Mouse (Mus musculus) ES-Bruce4 (cell line): ENCODE data around the gene Parp14.

Experiments used
- CTCF ChIP-seq: IDR thresholded peaks from one replicate; pipeline ENCODE4 v1.8.1; 2011; ENCODE audit warnings: low read depth, low read length
- EP300 ChIP-seq: IDR thresholded peaks from 2 replicates; pipeline ENCODE4 v1.6.1; 2011; ENCODE audit warnings: low read depth, low read length; ENCODE audit not compliant: insufficient read depth
- POLR2A ChIP-seq: IDR thresholded peaks from one replicate; pipeline ENCODE4 v1.8.1; 2011; ENCODE audit warnings: low read length; ENCODE audit not compliant: insufficient read depth

GRCm38 (mm10) chr16:35807663-35807992 is 63.7 kb downstream of the Parp14 start:
- TF ChIP-seq CTCF: no peak
- TF ChIP-seq EP300: no peak
- no peak for TF ChIP-seq POLR2A
